Mouse (Mus musculus) c-Kit-positive CD71-negative TER-119-negative erythroid progenitor cells, embryonic 14.5 days (primary cell): ENCODE data around the gene Cttnbp2.
"Not testable (repeated sequence)": the region's sequence is repeated elsewhere in the genome, so short reads cannot be mapped to it uniquely, and the experiment has no call there.

ENCODE experiments used
- DNase-seq: peaks from one replicate; pipeline ENCODE4 v3.0.0-alpha.2; 2013; ENCODE audit warnings: low read depth

The Cttnbp2 gene

DNA sequence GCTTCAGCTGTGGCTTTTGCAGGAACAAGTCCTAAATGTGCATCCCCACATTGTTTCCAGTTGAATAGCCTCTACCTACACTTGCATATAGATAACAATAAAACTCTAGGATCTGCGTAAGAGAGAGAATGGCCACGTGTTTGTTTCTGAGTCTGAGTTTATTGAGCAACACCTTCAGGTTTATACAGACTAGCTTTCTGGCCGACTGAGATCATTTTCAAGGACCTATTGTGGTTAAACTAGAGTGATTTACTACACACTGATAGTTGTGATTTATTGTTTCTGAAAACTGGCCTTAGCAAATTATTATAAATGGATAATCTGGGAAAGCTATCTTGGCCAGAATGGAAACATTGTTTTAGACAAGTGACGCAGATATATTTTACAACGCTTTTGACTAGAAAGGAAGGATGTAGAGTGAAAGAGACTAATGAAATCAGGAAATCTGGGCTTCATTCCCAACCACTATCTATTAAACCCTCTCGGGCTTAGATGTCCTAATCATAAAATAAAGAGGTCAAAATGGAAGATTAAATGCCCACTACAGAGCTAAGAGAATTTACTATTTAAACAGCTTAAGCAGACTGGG, 96.7 kb downstream of the Cttnbp2 start:
- no peak for DNase-seq

DNA sequence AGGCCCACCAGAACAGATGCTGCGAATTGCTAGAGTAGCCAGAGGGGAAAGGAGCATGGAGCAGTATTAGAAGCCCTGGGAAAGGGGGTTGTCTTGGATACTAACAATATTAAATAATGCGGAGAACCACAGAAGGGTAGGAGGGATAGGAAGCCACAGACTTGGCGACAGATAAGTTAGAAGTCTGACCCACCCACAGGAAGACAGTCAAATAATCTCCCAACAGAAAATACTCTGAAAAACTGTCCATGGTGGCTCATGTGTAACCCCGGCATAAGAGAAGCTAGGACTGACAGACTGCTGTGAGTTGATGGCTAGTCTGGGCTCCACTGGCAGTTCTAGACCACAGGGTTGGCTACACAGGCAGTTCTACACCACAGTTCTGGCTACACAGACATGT, 98.7 kb downstream of the Cttnbp2 start:
- no peak for DNase-seq

DNA sequence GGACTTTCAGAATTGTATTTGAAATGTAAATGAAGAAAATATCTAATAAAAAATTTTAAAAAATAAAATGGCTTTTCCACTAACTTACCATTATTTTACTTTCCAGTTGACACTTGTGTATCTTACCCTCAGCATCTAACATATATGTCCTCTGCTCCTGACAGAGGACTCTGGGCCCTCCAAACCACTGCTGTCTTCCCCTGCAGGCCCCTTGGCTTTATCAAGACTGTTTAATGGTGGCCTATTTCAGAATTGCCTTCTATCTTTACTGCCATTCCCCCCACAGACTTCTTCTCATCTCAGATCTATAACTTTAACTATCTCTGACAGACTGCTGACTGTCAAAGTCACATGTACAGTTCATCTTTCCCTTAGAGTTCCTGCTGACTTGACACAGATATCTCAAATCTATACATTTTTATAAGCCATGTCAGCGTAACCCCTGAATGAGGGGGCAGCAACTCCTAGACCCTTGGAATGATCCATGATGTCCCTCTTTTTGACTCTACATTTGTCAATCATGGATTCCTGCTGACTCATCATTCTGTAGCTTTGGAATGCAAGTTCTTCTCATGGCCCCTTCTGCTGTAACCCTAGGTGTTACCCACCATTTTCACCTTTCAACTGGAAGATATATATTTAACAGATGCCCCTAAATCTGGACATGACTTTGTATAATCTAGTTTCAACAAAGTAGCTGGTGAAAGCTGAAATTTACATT, 103.0 kb downstream of the Cttnbp2 start:
- DNase-seq: no peak

GRCm38 (mm10) chr6:18408445-18408844, 106.2 kb downstream of the Cttnbp2 start:
- no peak for DNase-seq

DNA sequence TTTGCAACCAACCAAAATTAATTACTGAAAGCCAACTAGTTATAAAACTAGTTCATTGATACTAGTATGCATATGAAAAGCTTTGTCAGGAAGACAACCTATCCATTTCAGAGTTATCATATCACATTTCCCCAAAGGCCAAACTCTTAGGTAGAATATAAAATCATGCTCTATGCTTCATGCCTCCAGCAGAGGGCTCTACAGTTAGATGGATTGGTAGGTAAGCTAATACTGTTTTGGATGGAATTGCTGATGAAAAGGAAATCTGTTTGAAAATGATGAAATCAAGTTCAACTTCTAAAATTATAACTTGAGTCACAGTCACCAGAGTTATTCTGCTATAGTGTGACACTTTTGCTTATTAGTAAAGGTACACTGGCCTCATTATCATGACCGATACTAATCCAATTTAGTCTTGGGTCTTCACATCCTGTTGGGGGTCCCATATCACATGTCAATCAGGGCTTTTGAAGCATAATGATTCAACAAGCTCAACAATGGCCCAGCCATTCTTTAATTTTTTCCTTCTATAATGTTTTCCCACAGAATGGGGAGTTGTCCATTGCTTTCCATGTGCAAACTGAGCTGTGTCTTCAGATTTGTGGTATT, 113.5 kb downstream of the Cttnbp2 start:
- no peak for DNase-seq

GRCm38 (mm10) chr6:18381380-18381779, 133.3 kb downstream of the Cttnbp2 start:
- no peak for DNase-seq

GRCm38 (mm10) chr6:18380300-18381202, 134.1 kb downstream of the Cttnbp2 start:
- no peak for DNase-seq

- not testable (repeated sequence) for DNase-seq
Measured at GRCm38 (mm10) chr6:18377755-18378154, 136.9 kb downstream of the Cttnbp2 start.

DNA sequence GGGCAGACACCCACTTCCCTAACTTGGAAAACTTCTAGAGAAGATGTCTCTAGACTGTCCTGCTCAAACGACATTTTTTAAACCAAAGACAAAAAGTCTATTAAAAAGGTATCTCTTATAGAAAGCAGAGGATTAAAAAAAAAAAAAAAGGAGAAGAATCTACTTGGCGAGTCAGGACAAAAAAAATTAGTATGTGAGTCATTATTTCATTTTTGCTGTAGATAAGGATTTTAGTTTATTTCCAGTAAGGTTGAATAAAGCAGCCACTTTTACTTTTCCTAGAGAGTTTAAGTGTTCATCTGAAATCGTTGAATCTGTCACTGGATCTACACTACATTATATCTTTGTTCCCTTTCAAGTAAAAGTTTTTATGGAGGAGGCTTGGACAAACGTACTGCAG, 139.9 kb downstream of the Cttnbp2 start:
- DNase-seq: no peak

- DNase-seq: no peak
Measured at GRCm38 (mm10) chr6:18373652-18374051, 141.0 kb downstream of the Cttnbp2 start.

GRCm38 (mm10) chr6:18372447-18373228, 142.0 kb downstream of the Cttnbp2 start:
- DNase-seq: peak; percentile 36

GRCm38 (mm10) chr6:18369723-18370122, 144.9 kb downstream of the Cttnbp2 start:
- no peak for DNase-seq

GRCm38 (mm10) chr6:18369054-18369453, 145.6 kb downstream of the Cttnbp2 start:
- DNase-seq: no peak

- no peak for DNase-seq
Measured at GRCm38 (mm10) chr6:18362232-18362631, 152.4 kb downstream of the Cttnbp2 start.

GRCm38 (mm10) chr6:18360955-18361354, 153.7 kb downstream of the Cttnbp2 start:
- DNase-seq: no peak

GRCm38 (mm10) chr6:18360154-18360553, 154.5 kb downstream of the Cttnbp2 start:
- DNase-seq: no peak

DNA sequence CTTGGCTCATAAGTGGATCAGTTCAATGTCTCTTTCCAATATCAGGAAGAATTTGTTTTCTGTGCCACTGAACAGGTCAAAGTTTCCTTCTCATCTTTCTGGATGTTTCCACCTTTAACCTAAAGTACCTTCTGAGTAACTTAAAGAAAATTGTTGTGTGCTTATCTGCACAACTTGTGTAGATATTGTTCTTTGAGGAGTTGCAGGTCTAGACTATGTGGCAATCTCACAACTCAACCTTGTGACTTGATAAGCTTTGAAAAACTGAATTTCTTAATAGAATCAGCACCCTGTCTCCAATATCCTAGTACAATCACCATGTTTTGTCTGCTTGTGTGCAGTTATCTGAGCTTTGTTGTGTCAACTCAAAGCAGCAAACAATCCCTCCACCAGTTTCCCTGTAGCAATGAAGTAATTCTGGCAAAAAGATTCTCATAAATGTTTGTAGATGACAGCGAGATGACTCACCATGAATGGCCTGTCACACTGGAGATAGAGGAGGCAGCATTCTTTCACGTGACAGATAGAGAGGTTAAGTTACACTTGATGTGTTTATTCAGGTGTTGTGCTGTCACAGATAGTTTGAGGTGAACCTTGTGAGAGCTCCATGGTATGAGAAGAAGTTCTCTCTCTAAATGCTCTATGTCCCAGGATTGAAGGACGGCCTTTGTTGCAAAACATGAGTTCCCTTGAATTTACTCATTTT, 165.3 kb downstream of the Cttnbp2 start:
- DNase-seq: no peak

GRCm38 (mm10) chr6:18344272-18344671, 170.4 kb downstream of the Cttnbp2 start:
- no peak for DNase-seq

DNA sequence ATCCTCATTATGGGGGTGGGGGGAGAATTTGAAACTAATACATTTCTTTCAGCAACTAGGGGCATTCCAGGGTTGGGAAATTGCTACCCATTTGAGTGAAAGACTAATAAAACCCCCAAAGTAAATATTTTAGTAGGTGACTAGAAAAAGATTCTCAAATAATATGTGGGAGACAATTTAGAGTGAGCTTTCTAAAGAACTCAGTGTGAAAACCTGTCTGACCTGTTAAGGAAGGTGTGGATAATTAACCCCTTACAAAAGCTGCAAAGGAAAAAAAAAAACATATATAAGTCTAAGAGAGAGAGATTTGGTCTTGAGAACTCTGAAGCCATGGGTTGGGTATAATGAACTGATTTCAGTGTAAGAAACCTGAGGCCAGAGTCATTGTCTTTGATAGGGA, 176.3 kb downstream of the Cttnbp2 start:
- DNase-seq: no peak

GRCm38 (mm10) chr6:18335393-18335792, 179.2 kb downstream of the Cttnbp2 start:
- no peak for DNase-seq

- DNase-seq: no peak
Measured at GRCm38 (mm10) chr6:18322950-18323349, 191.7 kb downstream of the Cttnbp2 start.
